Mouse (Mus musculus) B cell, adult 67 days (primary cell): ENCODE data around the gene Olfr430. TPM values are rescaled to one million over a fixed set of nuclear protein-coding genes. Genes with fewer than 3 reads are reported as not detected.

Experiments
- total RNA-seq, 2 experiments: library from RNA; stranded (reverse); gene quantifications; 4 replicates each; pipeline ENCODE4 v1.2.4; 2023

Gene Olfr430
- not detected for total RNA-seq

GRCm38 (mm10) chr1:174066305-174066704, at the start of gene Olfr430:
TSS of gene Olfr430 (plus strand) at chr1:174066605.

GRCm38 (mm10) chr1:174031698-174032097, 34.7 kb upstream of the Olfr430 start, which contains the start of gene Ifi205:
TSS of gene Ifi205 (minus strand) at chr1:174031810.

GRCm38 (mm10) chr1:174040523-174041177, 25.8 kb upstream of the Olfr430 start, which contains the start of gene Olfr433:
TSS of gene Olfr433 (plus strand) at chr1:174040705.

GRCm38 (mm10) chr1:174048893-174049292, 17.5 kb upstream of the Olfr430 start, which contains the start of gene Olfr432:
TSS of gene Olfr432 (plus strand) at chr1:174049205.

GRCm38 (mm10) chr1:174084031-174084430, 17.6 kb downstream of the Olfr430 start, which contains the start of gene Olfr429:
TSS of gene Olfr429 (plus strand) at chr1:174084331.

GRCm38 (mm10) chr1:174096591-174096990, 30.2 kb downstream of the Olfr430 start, which contains the start of gene Olfr427:
TSS of gene Olfr427 (plus strand) at chr1:174096891.

GRCm38 (mm10) chr1:174121062-174121461, 54.7 kb downstream of the Olfr430 start, which contains the start of gene Olfr231:
TSS of gene Olfr231 (minus strand) at chr1:174121162.

Other genes with a start within 250 kb of the Olfr430 start
- under 1 TPM in 1 of 2 experiments, not detected in 1; 0.44 TPM for gene Ifi211, start 153.6 kb upstream of the Olfr430 start, total RNA-seq
- 100 to 1,000 TPM; 530 to 659 TPM for gene Mndal, start 124.1 kb upstream of the Olfr430 start, total RNA-seq
- gene Ifi203, start 123.9 kb upstream of the Olfr430 start, total RNA-seq: 100 to 1,000 TPM; 289 to 326 TPM
- not detected for gene Ifi202b, start 83.9 kb upstream of the Olfr430 start, total RNA-seq
- gene Ifi205, start 34.8 kb upstream of the Olfr430 start, total RNA-seq: 1 to 10 TPM; 6.0 to 6.6 TPM
- under 1 TPM; 0.52 to 0.53 TPM for gene Olfr433, start 25.9 kb upstream of the Olfr430 start, total RNA-seq
- not detected for gene Olfr432, start 17.4 kb upstream of the Olfr430 start, total RNA-seq
- gene Olfr429, start 17.7 kb downstream of the Olfr430 start, total RNA-seq: not detected
- not detected for gene Olfr427, start 30.3 kb downstream of the Olfr430 start, total RNA-seq
- not detected for gene Olfr231, start 54.6 kb downstream of the Olfr430 start, total RNA-seq
- gene Olfr424, start 64.9 kb downstream of the Olfr430 start, total RNA-seq: not detected
- not detected for gene Olfr420, start 89.0 kb downstream of the Olfr430 start, total RNA-seq
- under 1 TPM in 1 of 2 experiments, not detected in 1; 0.20 TPM for gene Spta1, start 106.2 kb downstream of the Olfr430 start, total RNA-seq
- gene Olfr419, start 185.5 kb downstream of the Olfr430 start, total RNA-seq: not detected